Mouse (Mus musculus) lung, embryonic 16.5 days (tissue): ENCODE measurements around the gene Loxl1. TPM values are rescaled to one million over a fixed set of nuclear protein-coding genes. Genes with fewer than 3 reads are reported as not detected.

ENCODE experiments used
- ATAC-seq: fragments of 200-750 bp; cut with Nextera tagmentation; 2 replicates; pipeline ENCODE4 v1.8.0; 2017; ENCODE audit warnings: low read depth, mild to moderate bottlenecking, moderate library complexity
- H3K27ac ChIP-seq: fragments of 300-500 bp; sonication (generic); 2 replicates; pipeline ENCODE4 v1.5.1; 2014; ENCODE audit warnings: mild to moderate bottlenecking, control low read depth, low read length
- H3K27me3 ChIP-seq: fragments of 300-500 bp; sonication (generic); 2 replicates; pipeline ENCODE4 v1.6.1; 2014; ENCODE audit warnings: low read depth, low read length, mixed read lengths; ENCODE audit not compliant: control insufficient read depth, insufficient read depth
- H3K36me3 ChIP-seq: fragments of 300-500 bp; sonication (generic); 2 replicates; pipeline ENCODE4 v1.6.1; 2014; ENCODE audit warnings: low read length; ENCODE audit not compliant: control insufficient read depth, insufficient read depth
- H3K4me1 ChIP-seq: fragments of 300-500 bp; sonication (generic); replicated peaks from 2 replicates; pipeline ENCODE4 v1.6.1; 2014; ENCODE audit warnings: low read length, mixed read lengths; ENCODE audit not compliant: control insufficient read depth, insufficient read depth
- H3K4me2 ChIP-seq: fragments of 300-500 bp; sonication (generic); 2 replicates; pipeline ENCODE4 v1.6.1; 2014; ENCODE audit warnings: low read depth, low read length, control low read depth
- H3K4me3 ChIP-seq: fragments of 300-500 bp; sonication (generic); 2 replicates; pipeline ENCODE4 v1.5.1; 2014; ENCODE audit warnings: mild to moderate bottlenecking, low read length, control low read depth
- H3K9ac ChIP-seq: fragments of 300-500 bp; sonication (generic); 2 replicates; pipeline ENCODE4 v1.6.1; 2014; ENCODE audit warnings: low read length, control low read depth
- H3K9me3 ChIP-seq: fragments of 300-500 bp; sonication (generic); 2 replicates; pipeline ENCODE4 v1.6.1; 2016; ENCODE audit warnings: low read length; ENCODE audit not compliant: control insufficient read depth
- WGBS: fragments of 180-500 bp; shearing (Covaris S2); extraction: QIAGEN DNeasy Blood & Tissue Kit; methylation state at CpG from one replicate; pipeline ENCODE4 v1.1.7; 2014; 5-methylcytosine and 5-hydroxymethylcytosine counted together
- polyA plus RNA-seq: library from polyadenylated mRNA; unstranded; fragments of >200 nt; fragmentation: Nextera tagmentation; extraction: Ambion mirVana; gene quantifications from 2 replicates; pipeline ENCODE4 v1.2.1, GENCODE M21; 2015

Gene Loxl1
- polyA plus RNA-seq = 38.6 and 42.4 TPM in 2 replicates

GRCm38 (mm10) chr9:58312944-58313359, at the start of gene Loxl1:
Gene Loxl1 (minus strand): TSS chr9:58313186.
- no peaks in the 10 kb centered on the region for H3K36me3 ChIP-seq
- H3K27ac ChIP-seq = peak within 1 kb of the TSS; percentile 81
- H3K9ac ChIP-seq = peak within 1 kb of the TSS; percentile 73
- 2% methylated on average over 21 of the region's 21 CpGs for WGBS
- peak; percentile 51 for ATAC-seq
- H3K9me3 ChIP-seq = no peaks in the 10 kb centered on the region
- no peaks in the 10 kb centered on the region; the same call in none of the 2 replicates for H3K27me3 ChIP-seq
- peaks cover 56% of the 10 kb centered on the region for H3K4me1 ChIP-seq
- H3K4me2 ChIP-seq = peak within 1 kb of the TSS; percentile 83
- H3K4me3 ChIP-seq = peak within 1 kb of the TSS; percentile 59

DNA sequence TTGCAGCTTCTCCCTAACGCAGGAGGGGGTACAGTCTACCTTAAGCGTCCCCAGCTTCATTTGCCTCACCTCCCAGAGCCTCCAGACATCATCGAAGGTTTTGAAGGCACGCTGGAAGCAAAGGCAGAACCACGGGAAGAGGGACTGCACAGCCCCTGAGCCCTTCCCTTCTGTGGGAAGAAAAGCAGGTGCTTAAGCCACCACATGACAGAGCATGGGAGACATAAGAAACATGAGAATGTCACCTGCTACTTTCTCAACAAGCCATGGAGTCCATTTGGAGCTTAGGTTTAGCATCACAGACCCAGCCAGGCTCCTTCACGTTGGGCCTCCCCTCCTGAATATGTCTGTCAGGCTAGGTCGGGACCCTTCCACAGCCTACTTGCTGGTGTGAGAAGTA, 49.0 kb upstream of the Loxl1 start:
- no peaks in the 10 kb centered on the region for H3K4me1 ChIP-seq
- no peak overlapping the region for H3K9ac ChIP-seq
- H3K36me3 ChIP-seq = no peaks in the 10 kb centered on the region
- no peak for ATAC-seq
- no peaks in the 10 kb centered on the region for H3K9me3 ChIP-seq
- 69% methylated on average over 7 of the region's 7 CpGs for WGBS
- H3K27me3 ChIP-seq = no peaks in the 10 kb centered on the region
- H3K4me2 ChIP-seq = no peak overlapping the region
- H3K4me3 ChIP-seq = no peak overlapping the region
- no peak overlapping the region for H3K27ac ChIP-seq

GRCm38 (mm10) chr9:58361373-58361772, 48.4 kb upstream of the Loxl1 start:
- no peaks in the 10 kb centered on the region for H3K4me1 ChIP-seq
- no peak overlapping the region for H3K4me3 ChIP-seq
- no peaks in the 10 kb centered on the region for H3K9me3 ChIP-seq
- no peaks in the 10 kb centered on the region for H3K36me3 ChIP-seq
- no peak overlapping the region for H3K4me2 ChIP-seq
- no peaks in the 10 kb centered on the region for H3K27me3 ChIP-seq
- WGBS = 86% methylated on average over 1 of the region's 1 CpGs
- no peak overlapping the region for H3K27ac ChIP-seq
- no peak for ATAC-seq
- no peak overlapping the region for H3K9ac ChIP-seq

DNA sequence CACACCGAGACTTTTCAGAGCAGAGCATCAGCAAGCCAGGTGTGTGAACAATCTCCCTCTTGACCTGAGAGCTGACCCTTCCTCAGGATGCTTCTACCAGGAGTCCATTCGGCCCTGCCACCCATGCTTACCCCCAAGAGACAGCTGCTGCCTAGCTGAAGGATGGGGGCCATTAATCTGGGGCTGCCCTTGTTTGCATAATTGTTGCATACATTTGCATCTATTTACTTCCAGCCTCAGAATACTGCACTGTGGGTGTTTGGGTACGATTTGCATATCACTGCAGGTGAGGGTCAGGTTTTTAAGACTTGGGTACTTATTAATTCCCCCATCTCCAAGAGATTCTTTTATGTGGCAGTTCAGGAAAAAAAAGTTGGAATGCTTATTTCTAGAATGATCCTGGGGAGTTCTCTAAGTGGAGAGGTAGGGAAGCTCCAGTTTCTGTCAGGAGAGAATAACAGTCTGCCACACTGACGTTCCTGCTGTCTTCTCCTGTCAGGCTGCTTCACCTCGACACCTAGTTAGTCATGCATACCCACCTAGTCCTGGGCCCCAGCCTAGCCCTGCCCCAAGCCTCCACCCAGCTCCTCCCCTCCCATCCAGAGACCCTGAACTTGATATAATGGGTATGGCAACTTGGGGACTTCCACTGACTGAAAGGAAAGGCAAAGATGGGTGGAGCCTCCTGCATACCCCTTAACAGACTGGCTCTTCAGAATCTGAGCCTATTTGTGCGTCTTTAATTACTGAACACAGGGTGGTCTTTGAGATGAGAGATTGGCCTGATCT, 42.5 kb upstream of the Loxl1 start:
- 15% methylated on average over 6 of the region's 6 CpGs for whole genome bisulfite sequencing
- Histone ChIP-seq H3K36me3 (no peaks in the 10 kb centered on the region), H3K9ac (no peak overlapping the region), H3K27me3 (no peaks in the 10 kb centered on the region), H3K4me1 (no peaks in the 10 kb centered on the region), H3K9me3 (no peaks in the 10 kb centered on the region), H3K4me3 (no peak overlapping the region), H3K4me2 (no peak overlapping the region), H3K27ac (no peak overlapping the region)
- no peak for ATAC-seq

- H3K27ac ChIP-seq = no peak overlapping the region
- no peak overlapping the region for H3K4me3 ChIP-seq
- H3K36me3 ChIP-seq = no peaks in the 10 kb centered on the region
- H3K9me3 ChIP-seq = no peaks in the 10 kb centered on the region
- no peaks in the 10 kb centered on the region for H3K4me1 ChIP-seq
- ATAC-seq = no peak
- 70% methylated on average over 6 of the region's 6 CpGs for WGBS
- no peak overlapping the region for H3K9ac ChIP-seq
- H3K4me2 ChIP-seq = no peak overlapping the region
- H3K27me3 ChIP-seq = no peaks in the 10 kb centered on the region
Measured at GRCm38 (mm10) chr9:58354701-58355100, 41.7 kb upstream of the Loxl1 start.

DNA sequence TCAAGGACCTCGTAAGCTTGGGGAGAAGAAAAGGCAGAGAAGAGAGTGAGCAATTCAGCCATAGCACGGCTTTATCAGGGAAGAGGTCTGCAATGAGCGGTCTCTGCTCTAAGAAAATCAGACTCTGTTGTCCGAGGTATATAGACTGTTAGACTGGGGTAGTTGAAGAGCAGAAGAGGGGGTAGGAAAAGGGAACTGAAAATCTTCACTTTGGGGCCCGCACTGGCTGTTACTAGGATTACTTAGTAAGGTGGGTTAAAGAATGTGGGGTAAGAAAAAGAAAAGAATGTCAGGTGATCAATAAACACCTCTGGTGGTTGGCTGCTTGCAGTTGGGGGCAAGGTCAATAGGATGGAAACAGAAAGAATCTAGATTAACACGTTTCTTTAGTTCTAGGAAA, 40.2 kb upstream of the Loxl1 start:
- ATAC-seq = no peak
- no peak overlapping the region for H3K4me3 ChIP-seq
- 76% methylated on average over 6 of the region's 6 CpGs for WGBS

DNA sequence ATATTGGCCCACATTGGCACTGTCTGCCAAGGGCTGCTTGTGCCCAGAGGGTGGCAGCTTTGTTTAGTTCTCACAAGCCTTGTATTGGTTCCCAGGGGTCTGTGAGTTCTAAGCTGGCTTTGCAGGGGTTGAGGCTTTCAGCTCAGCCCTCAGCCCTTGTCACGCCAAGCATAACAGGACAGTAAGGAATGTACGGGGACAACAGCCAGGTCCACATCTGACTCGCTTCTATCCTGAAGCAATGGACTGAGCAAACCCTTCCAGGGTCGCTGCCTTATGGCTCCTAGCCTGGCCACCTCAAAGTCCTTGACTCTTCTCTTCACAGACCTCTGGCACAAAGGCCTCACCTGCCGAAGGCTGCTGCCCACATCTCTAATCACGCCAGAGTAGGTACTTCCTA, 34.8 kb upstream of the Loxl1 start:
- Histone ChIP-seq H3K9ac (no peak overlapping the region), H3K4me3 (no peak overlapping the region), H3K36me3 (no peaks in the 10 kb centered on the region), H3K9me3 (no peaks in the 10 kb centered on the region), H3K4me2 (no peak overlapping the region), H3K27ac (no peak overlapping the region), H3K4me1 (no peaks in the 10 kb centered on the region), H3K27me3 (no peaks in the 10 kb centered on the region)
- no peak for ATAC-seq
- WGBS = 82% methylated on average over 6 of the region's 6 CpGs

More for the DNA sequence above, 40.2 kb upstream of the Loxl1 start:
- Histone ChIP-seq H3K27ac (no peak overlapping the region), H3K9ac (no peak overlapping the region), H3K4me2 (no peak overlapping the region), H3K27me3 (no peaks in the 10 kb centered on the region), H3K36me3 (no peaks in the 10 kb centered on the region), H3K9me3 (no peaks in the 10 kb centered on the region), H3K4me1 (no peaks in the 10 kb centered on the region)

DNA sequence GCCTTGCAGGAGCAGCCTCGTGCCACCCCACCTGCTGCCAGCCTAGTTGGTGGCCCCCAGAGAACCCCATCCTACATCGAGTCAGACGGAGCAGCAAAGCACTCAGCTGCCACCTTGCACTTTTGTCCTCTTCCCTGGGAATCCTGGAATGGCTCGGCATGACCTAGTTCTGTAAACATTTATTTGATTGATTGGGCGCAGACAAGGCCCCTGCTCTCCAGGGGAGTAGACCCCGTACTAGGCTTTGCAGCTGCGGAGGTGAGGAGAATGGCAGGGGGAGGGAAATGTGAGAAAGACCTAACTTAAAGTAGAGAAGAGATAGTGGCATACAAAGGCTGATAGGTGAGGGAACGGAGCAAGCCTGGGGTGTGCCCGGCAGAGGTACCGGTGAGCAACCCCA, 33.5 kb upstream of the Loxl1 start:
- H3K27ac ChIP-seq = no peak overlapping the region
- no peaks in the 10 kb centered on the region for H3K9me3 ChIP-seq
- ATAC-seq = no peak
- H3K4me2 ChIP-seq = no peak overlapping the region
- no peaks in the 10 kb centered on the region for H3K27me3 ChIP-seq
- H3K36me3 ChIP-seq = no peaks in the 10 kb centered on the region
- H3K4me3 ChIP-seq = no peak overlapping the region
- H3K4me1 ChIP-seq = no peaks in the 10 kb centered on the region
- 4% methylated on average over 10 of the region's 10 CpGs for WGBS
- H3K9ac ChIP-seq = no peak overlapping the region

DNA sequence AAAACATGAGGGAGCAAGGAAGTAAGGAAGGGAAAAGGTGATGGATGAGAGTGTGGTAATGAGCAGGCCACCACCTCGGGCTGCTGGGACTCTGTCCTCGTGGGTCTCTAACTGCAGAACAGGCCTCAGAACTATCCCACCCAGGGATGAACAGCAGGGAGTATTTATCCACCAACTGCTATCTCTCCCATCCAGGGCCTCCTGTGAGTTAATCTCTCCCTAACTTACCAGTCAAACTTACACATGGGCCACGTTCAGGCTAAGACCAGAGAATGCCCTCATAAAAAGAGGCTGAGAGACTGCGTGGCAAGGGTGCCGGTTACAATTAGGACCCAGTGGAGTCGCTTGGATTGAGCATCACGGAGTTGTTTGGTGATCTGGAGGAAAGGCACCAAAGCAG, 33.0 kb upstream of the Loxl1 start:
- Histone ChIP-seq H3K4me1 (no peaks in the 10 kb centered on the region), H3K9me3 (no peaks in the 10 kb centered on the region), H3K36me3 (no peaks in the 10 kb centered on the region), H3K27me3 (no peaks in the 10 kb centered on the region), H3K9ac (no peak overlapping the region), H3K4me2 (no peak overlapping the region), H3K27ac (no peak overlapping the region), H3K4me3 (no peak overlapping the region)
- ATAC-seq = no peak
- 31% methylated on average over 7 of the region's 7 CpGs for WGBS
